Mouse (Mus musculus) MEL (cell line): ENCODE data around the gene Trub1. TPM values are rescaled to one million over a fixed set of nuclear protein-coding genes. Genes with fewer than 3 reads are reported as not detected.

Experiments used
- DNase-seq: peaks from one replicate; pipeline ENCODE4 v3.0.0; 2011; ENCODE audit warnings: low read depth, low spot score
- H3K27ac ChIP-seq: 2 replicates; pipeline ENCODE4 v1.5.1; 2012; ENCODE audit warnings: low read depth, mild to moderate bottlenecking, control low read depth, low read length, moderate library complexity; ENCODE audit not compliant: control insufficient read depth
- H3K27me3 ChIP-seq, 2 experiments: fragments of 150-350 bp in 1 of 2; sonication (generic) in 1 of 2; 2 replicates each; pipeline ENCODE4 v1.6.1; 2012; ENCODE audit warnings: low read length in 2 of 2, mild to moderate bottlenecking in 2 of 2, improper control_type of control experiment in 1 of 2, moderate library complexity in 1 of 2; ENCODE audit not compliant: insufficient read depth in 2 of 2, control insufficient read depth in 1 of 2
- H3K36me3 ChIP-seq, 2 experiments: 2 replicates each; pipeline ENCODE4 v1.6.1; 2012 to 2014; ENCODE audit warnings: low read length in 2 of 2, improper control_type of control experiment in 1 of 2, inconsistent platforms in 1 of 2, mild to moderate bottlenecking in 1 of 2; ENCODE audit not compliant: insufficient read depth in 2 of 2, control insufficient read depth in 1 of 2
- H3K4me1 ChIP-seq, 2 experiments: fragments of 150-350 bp in 1 of 2; sonication (generic) in 1 of 2; 2 replicates each; pipeline ENCODE4 v1.6.1; 2012; ENCODE audit warnings: low read length in 2 of 2, improper control_type of control experiment in 1 of 2, mild to moderate bottlenecking in 1 of 2; ENCODE audit not compliant: insufficient read depth in 2 of 2, control insufficient read depth in 1 of 2
- H3K4me3 ChIP-seq, 2 experiments: fragments of 150-350 bp in 1 of 2; sonication (generic) in 1 of 2; 2 replicates each; pipeline ENCODE4 v1.5.1; 2012; ENCODE audit warnings: low read depth in 2 of 2, low read length in 2 of 2, mild to moderate bottlenecking in 2 of 2, moderate library complexity in 2 of 2, control low read depth in 1 of 2, improper control_type of control experiment in 1 of 2; ENCODE audit not compliant: control insufficient read depth in 1 of 2, insufficient read depth in 1 of 2
- H3K79me2 ChIP-seq: 2 replicates; pipeline ENCODE4 v1.6.1; 2012; ENCODE audit warnings: mild to moderate bottlenecking, low read length, moderate library complexity; ENCODE audit not compliant: control insufficient read depth, poor library complexity, insufficient read depth
- H3K9ac ChIP-seq: 2 replicates; pipeline ENCODE4 v1.6.1; 2012; ENCODE audit warnings: low read depth, mild to moderate bottlenecking, control low read depth, low read length, moderate library complexity; ENCODE audit not compliant: control insufficient read depth, poor library complexity, severe bottlenecking
- H3K9me3 ChIP-seq: fragments of 150-350 bp; sonication (generic); replicated peaks from 2 replicates; pipeline ENCODE4 v1.6.1; 2012; ENCODE audit warnings: mild to moderate bottlenecking, low read length, improper control_type of control experiment, moderate library complexity; ENCODE audit not compliant: insufficient read depth
- BHLHE40 ChIP-seq: IDR thresholded peaks from 2 replicates; pipeline ENCODE4 v1.6.1; 2012; ENCODE audit warnings: low read depth, mild to moderate bottlenecking, inconsistent platforms, low read length, improper control_type of control experiment, borderline replicate concordance
- CHD1 ChIP-seq: IDR thresholded peaks from 2 replicates; pipeline ENCODE4 v1.6.1; 2012; ENCODE audit warnings: low read depth, mild to moderate bottlenecking, inconsistent platforms, low read length, improper control_type of control experiment
- ELF1 ChIP-seq: IDR thresholded peaks from 2 replicates; pipeline ENCODE4 v1.6.1; 2014; ENCODE audit warnings: low read depth, mild to moderate bottlenecking, inconsistent platforms, low read length, improper control_type of control experiment, moderate library complexity
- EP300 ChIP-seq, 2 experiments: IDR thresholded peaks; 2 replicates each; pipeline ENCODE4 v1.6.1; 2011; ENCODE audit warnings: improper control_type of control experiment in 2 of 2, low read length in 2 of 2, low read depth in 1 of 2, mild to moderate bottlenecking in 1 of 2
- GATA1 ChIP-seq: IDR thresholded peaks from 2 replicates; pipeline ENCODE4 v1.6.1; 2011; ENCODE audit warnings: low read depth, low read length, improper control_type of control experiment
- KAT2A ChIP-seq: conservative IDR thresholded peaks from 2 replicates; pipeline ENCODE4 v1.6.1; 2012; ENCODE audit warnings: low read depth, low read length, improper control_type of control experiment, inconsistent platforms
- NELFE ChIP-seq: IDR thresholded peaks from 2 replicates; pipeline ENCODE4 v1.6.1; 2011; ENCODE audit warnings: low read depth, low read length, improper control_type of control experiment
- POLR2A ChIP-seq, 2 experiments: IDR thresholded peaks; 2 replicates each; pipeline ENCODE4 v1.6.1; 2011 to 2012; ENCODE audit warnings: low read length in 2 of 2, mild to moderate bottlenecking in 2 of 2, control low read depth in 1 of 2, improper control_type of control experiment in 1 of 2, low read depth in 1 of 2, moderate library complexity in 1 of 2; ENCODE audit not compliant: control insufficient read depth in 1 of 2, insufficient read depth in 1 of 2, poor library complexity in 1 of 2
- POLR2AphosphoS2 ChIP-seq: IDR thresholded peaks from 2 replicates; pipeline ENCODE4 v1.6.1; 2011; ENCODE audit warnings: low read length, improper control_type of control experiment
- RAD21 ChIP-seq: IDR thresholded peaks from 2 replicates; pipeline ENCODE4 v1.6.1; 2011; ENCODE audit warnings: mild to moderate bottlenecking, low read depth, low read length, improper control_type of control experiment
- RCOR1 ChIP-seq: IDR thresholded peaks from 2 replicates; pipeline ENCODE4 v1.6.1; 2012; ENCODE audit warnings: low read depth, mild to moderate bottlenecking, inconsistent platforms, low read length, improper control_type of control experiment
- TBP ChIP-seq: IDR thresholded peaks from 2 replicates; pipeline ENCODE4 v1.8.0; 2011; ENCODE audit warnings: low read depth, low read length, improper control_type of control experiment
- USF2 ChIP-seq, 2 experiments: IDR thresholded peaks; 2 replicates each; pipeline ENCODE4 v1.6.1; 2011 to 2012; ENCODE audit warnings: improper control_type of control experiment in 2 of 2, low read length in 2 of 2, borderline replicate concordance in 1 of 2, inconsistent platforms in 1 of 2, low read depth in 1 of 2, mild to moderate bottlenecking in 1 of 2; ENCODE audit not compliant: insufficient read depth in 1 of 2
- ZMIZ1 ChIP-seq: IDR thresholded peaks from 2 replicates; pipeline ENCODE4 v1.6.1; 2012; ENCODE audit warnings: low read depth, mild to moderate bottlenecking, inconsistent platforms, low read length, improper control_type of control experiment, moderate library complexity
- ZNF384 ChIP-seq: IDR thresholded peaks from 2 replicates; pipeline ENCODE4 v1.6.1; 2012; ENCODE audit warnings: low read depth, mild to moderate bottlenecking, inconsistent platforms, low read length, improper control_type of control experiment
- polyA plus RNA-seq, 2 experiments: library from polyadenylated mRNA; stranded (reverse) in 1 of 2; unstranded in 1 of 2; fragments of >175 nt in 1 of 2; fragments of >200 nt in 1 of 2; gene quantifications; 2 replicates each; pipeline versions ENCODE4 v1.2.1 to v1.2.4; 2012; ENCODE audit warnings: low replicate concordance in 2 of 2, low read depth in 1 of 2; ENCODE audit not compliant: insufficient read length in 2 of 2, insufficient read depth in 1 of 2, missing spikeins in 1 of 2
- total RNA-seq: library from RNA; depleted of rRNA; stranded (reverse); fragments of 300-350 nt; gene quantifications from 2 replicates; pipeline ENCODE4 v1.2.3, GENCODE M21; 2012

The Trub1 gene
- total and polyA plus RNA-seq, 3 experiments, result 38.2 to 41.6 TPM; not detected in 1

DNA sequence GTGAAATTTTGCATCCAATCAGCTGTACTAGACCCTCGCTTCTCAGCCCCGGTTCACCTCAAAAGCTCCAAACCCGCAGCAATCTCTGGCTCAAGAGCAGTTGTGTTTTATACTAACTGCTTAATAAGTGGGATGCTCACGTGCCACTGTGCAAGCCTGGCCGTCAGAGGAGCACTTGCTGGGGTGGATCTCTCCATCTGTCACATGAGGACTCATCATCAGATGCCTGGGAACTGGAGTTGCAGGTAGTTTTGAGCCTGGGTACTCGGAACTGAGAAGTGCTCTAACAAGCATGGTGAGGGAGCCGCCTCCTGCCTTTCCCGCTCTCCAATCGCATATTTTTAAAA lies 48.2 kb upstream of the Trub1 start:
- no peaks in the 10 kb centered on the region for H3K9me3 ChIP-seq
- H3K27ac ChIP-seq, result no peak overlapping the region
- H3K4me3 ChIP-seq, result no peak overlapping the region
- no peak overlapping the region for H3K9ac ChIP-seq
- peaks cover 0 to 3% of the 10 kb centered on the region in 2 experiments; a peak in 1 of 4 replicates for H3K36me3 ChIP-seq
- no peaks in the 10 kb centered on the region for H3K79me2 ChIP-seq
- peaks cover 0 to 5% of the 10 kb centered on the region in 2 experiments; a peak in 1 of 4 replicates for H3K4me1 ChIP-seq
- H3K27me3 ChIP-seq, result no peaks in the 10 kb centered on the region
- DNase-seq, result no peak
- TF ChIP-seq RCOR1 (no peak), ZMIZ1 (no peak), USF2 (IDR thresholded peaks at IDR 0.05; ENCODE audit: borderline replicate concordance in 1 of 2, insufficient read depth in 1 of 2, low read depth in 1 of 2, low read length in 2 of 2) (no peak), ELF1 (no peak), POLR2AphosphoS2 (no peak), CHD1 (no peak), KAT2A (no peak), ZNF384 (no peak), RAD21 (no peak), NELFE (no peak)

DNA sequence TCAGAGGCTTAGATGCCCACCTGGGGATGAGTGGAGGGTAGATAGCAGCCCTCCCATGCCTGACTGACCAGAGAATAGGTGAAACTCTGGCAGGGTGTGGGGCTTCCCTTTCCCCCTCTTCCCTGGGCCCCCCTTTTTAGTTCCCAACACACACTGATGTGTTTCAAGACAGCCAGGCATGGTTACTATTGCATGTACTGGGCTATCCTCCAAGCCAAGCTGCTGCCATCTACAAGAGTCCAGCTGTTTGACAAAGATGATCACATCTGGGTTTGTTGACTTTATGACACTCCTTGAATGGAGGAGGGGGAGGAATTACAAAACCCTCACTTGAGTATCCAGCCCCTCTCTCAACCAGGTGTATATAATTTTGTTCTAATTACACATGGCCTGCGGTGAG lies 44.8 kb upstream of the Trub1 start:
- no peak for DNase-seq
- Histone ChIP-seq H3K4me1 (peaks cover 3 to 14% of the 10 kb centered on the region in 2 experiments; a peak in 3 of 4 replicates), H3K27ac (no peak overlapping the region)
- TF ChIP-seq POLR2A (IDR thresholded peaks at IDR 0.05; ENCODE audit: control insufficient read depth in 1 of 2, insufficient read depth in 1 of 2, low read depth in 1 of 2, low read length in 2 of 2, poor library complexity in 1 of 2) (no peak), TBP (no peak), BHLHE40 (no peak), GATA1 (no peak), EP300 (IDR thresholded peaks at IDR 0.05; ENCODE audit: low read depth in 1 of 2, low read length in 2 of 2) (no peak)
- TF ChIP-seq, all 39 proteins: peak for 0
- peaks cover 0 to 11% of the 10 kb centered on the region in 2 experiments; a peak in 2 of 4 replicates for H3K36me3 ChIP-seq
- no peak overlapping the region for H3K9ac ChIP-seq
- no peaks in the 10 kb centered on the region for H3K27me3 ChIP-seq
- H3K79me2 ChIP-seq, result no peaks in the 10 kb centered on the region
- no peak overlapping the region for H3K4me3 ChIP-seq
- no peaks in the 10 kb centered on the region for H3K9me3 ChIP-seq
